Mouse (Mus musculus): ENCODE results near the gene Kbtbd13. TPM values are rescaled to one million over a fixed set of nuclear protein-coding genes. Genes with fewer than 3 reads are reported as not detected.

The Kbtbd13 gene
- total and polyA plus RNA-seq, 3 experiments = not detected

- H3K4me3 ChIP-seq (ENCODE audit: control insufficient read depth in 1 of 2, insufficient read depth in 1 of 2, low read depth in 2 of 2, low read length in 2 of 2) = no peak overlapping the region
- peaks cover 0 to 2% of the 10 kb centered on the region in 2 experiments; a peak in 1 of 4 replicates for H3K4me1 ChIP-seq (ENCODE audit: control insufficient read depth in 1 of 2, insufficient read depth in 2 of 2, low read length in 2 of 2)
- no peak for TF ChIP-seq TCF12 (IDR thresholded peaks at IDR 0.05; ENCODE audit: low read depth, low read length)
- TF ChIP-seq MXI1 (IDR thresholded peaks at IDR 0.05; ENCODE audit: low read depth, low read length) = no peak
- no peak for TF ChIP-seq CHD2 (IDR thresholded peaks at IDR 0.05; ENCODE audit: low read length)
- peak; percentile 66 for TF ChIP-seq MAX (IDR thresholded peaks at IDR 0.05; ENCODE audit: low read length)
- no peak for TF ChIP-seq UBTF (IDR thresholded peaks at IDR 0.05; ENCODE audit: borderline replicate concordance, insufficient read depth, low read depth, low read length)
- TF ChIP-seq BHLHE40 (IDR thresholded peaks at IDR 0.05; ENCODE audit: borderline replicate concordance, low read depth, low read length) = peak; percentile 82; the same call in 1 of the 2 replicates
- TF ChIP-seq MYC (IDR thresholded peaks at IDR 0.05; ENCODE audit: low read depth, low read length) = peak; percentile 58; the same call in 1 of the 2 replicates
- no peaks in the 10 kb centered on the region; a peak in 2 of 4 replicates for H3K27me3 ChIP-seq (ENCODE audit: control insufficient read depth in 1 of 2, insufficient read depth in 2 of 2, low read length in 2 of 2)
- H3K27ac ChIP-seq (ENCODE audit: control insufficient read depth, low read depth, low read length) = no peak overlapping the region
- H3K36me3 ChIP-seq (ENCODE audit: control insufficient read depth in 1 of 2, insufficient read depth in 2 of 2, low read length in 2 of 2) = no peaks in the 10 kb centered on the region; a peak in 1 of 4 replicates
- H3K79me2 ChIP-seq (ENCODE audit: control insufficient read depth, insufficient read depth, low read length, poor library complexity) = no peaks in the 10 kb centered on the region
- DNase-seq (ENCODE audit: low read depth, low spot score) = peak; percentile 46
- no peak overlapping the region for H3K9ac ChIP-seq (ENCODE audit: control insufficient read depth, low read depth, low read length, poor library complexity, severe bottlenecking)
- H3K9me3 ChIP-seq (replicated peaks; ENCODE audit: insufficient read depth, low read length) = no peaks in the 10 kb centered on the region
Observed at GRCm38 (mm10) chr9:65424393-65424792, 32.9 kb upstream of the Kbtbd13 start.

- no peaks in the 10 kb centered on the region for H3K9me3 ChIP-seq (replicated peaks; ENCODE audit: insufficient read depth, low read length)
- TF ChIP-seq JUND (IDR thresholded peaks at IDR 0.05; ENCODE audit: low read depth, low read length) = no peak
- no peak within 1 kb of the TSS for H3K27ac ChIP-seq (ENCODE audit: control insufficient read depth, low read depth, low read length)
- H3K4me3 ChIP-seq (ENCODE audit: control insufficient read depth in 1 of 2, insufficient read depth in 1 of 2, low read depth in 2 of 2, low read length in 2 of 2) = no peak within 1 kb of the TSS
- no peaks in the 10 kb centered on the region for H3K79me2 ChIP-seq (ENCODE audit: control insufficient read depth, insufficient read depth, low read length, poor library complexity)
- no peak within 1 kb of the TSS for H3K9ac ChIP-seq (ENCODE audit: control insufficient read depth, low read depth, low read length, poor library complexity, severe bottlenecking)
- no peak for DNase-seq (ENCODE audit: low read depth, low spot score)
- H3K36me3 ChIP-seq (ENCODE audit: control insufficient read depth in 1 of 2, insufficient read depth in 2 of 2, low read length in 2 of 2) = no peaks in the 10 kb centered on the region; a peak in 1 of 4 replicates
- no peaks in the 10 kb centered on the region; a peak in 2 of 4 replicates for H3K27me3 ChIP-seq (ENCODE audit: control insufficient read depth in 1 of 2, insufficient read depth in 2 of 2, low read length in 2 of 2)
- H3K4me1 ChIP-seq (ENCODE audit: control insufficient read depth in 1 of 2, insufficient read depth in 2 of 2, low read length in 2 of 2) = peaks cover 0 to 2% of the 10 kb centered on the region in 2 experiments; a peak in 1 of 4 replicates
Observed at GRCm38 (mm10) chr9:65422760-65423501, 31.5 kb upstream of the Kbtbd13 start, which contains the start of gene Slc51b. TSS of gene Slc51b (minus strand) at chr9:65422955.

- Histone ChIP-seq H3K4me3 (ENCODE audit: control insufficient read depth in 1 of 2, insufficient read depth in 1 of 2, low read depth in 2 of 2, low read length in 2 of 2) (no peak overlapping the region), H3K27me3 (ENCODE audit: control insufficient read depth in 1 of 2, insufficient read depth in 2 of 2, low read length in 2 of 2) (peaks cover 0 to 2% of the 10 kb centered on the region in 2 experiments; a peak in 2 of 4 replicates), H3K36me3 (ENCODE audit: control insufficient read depth in 1 of 2, insufficient read depth in 2 of 2, low read length in 2 of 2) (no peaks in the 10 kb centered on the region; a peak in 1 of 4 replicates), H3K9me3 (replicated peaks; ENCODE audit: insufficient read depth, low read length) (no peaks in the 10 kb centered on the region), H3K79me2 (ENCODE audit: control insufficient read depth, insufficient read depth, low read length, poor library complexity) (no peaks in the 10 kb centered on the region), H3K9ac (ENCODE audit: control insufficient read depth, low read depth, low read length, poor library complexity, severe bottlenecking) (no peak overlapping the region), H3K27ac (ENCODE audit: control insufficient read depth, low read depth, low read length) (no peak overlapping the region), H3K4me1 (ENCODE audit: control insufficient read depth in 1 of 2, insufficient read depth in 2 of 2, low read length in 2 of 2) (peaks cover 0 to 2% of the 10 kb centered on the region in 2 experiments; a peak in 1 of 4 replicates)
- DNase-seq (ENCODE audit: low read depth, low spot score) = peak; percentile 25
- TF ChIP-seq MAX (IDR thresholded peaks at IDR 0.05; ENCODE audit: low read length) (no peak), NRF1 (IDR thresholded peaks at IDR 0.05; ENCODE audit: insufficient read depth, low read depth, low read length, poor library complexity, severe bottlenecking) (no peak), ZC3H11A (IDR thresholded peaks at IDR 0.05; ENCODE audit: low read depth, low read length) (no peak), EP300 (IDR thresholded peaks at IDR 0.05; ENCODE audit: low read depth in 1 of 2, low read length in 2 of 2) (no peak), SMC3 (IDR thresholded peaks at IDR 0.05; ENCODE audit: low read depth, low read length) (peak; percentile 37), RAD21 (IDR thresholded peaks at IDR 0.05; ENCODE audit: low read depth, low read length) (peak; percentile 46), GATA1 (IDR thresholded peaks at IDR 0.05; ENCODE audit: low read depth, low read length) (no peak), TAL1 (IDR thresholded peaks at IDR 0.05; ENCODE audit: low read length) (no peak), MAFK (IDR thresholded peaks at IDR 0.05; ENCODE audit: borderline replicate concordance, low read depth, low read length) (no peak), USF1 (IDR thresholded peaks at IDR 0.05; ENCODE audit: low read depth, low read length) (no peak), ZKSCAN1 (IDR thresholded peaks at IDR 0.05; ENCODE audit: low read depth, low read length) (no peak), MEF2A (IDR thresholded peaks at IDR 0.05; ENCODE audit: extremely low read depth, insufficient replicate concordance, low read depth, low read length, poor library complexity, severe bottlenecking) (no peak), POLR2AphosphoS2 (IDR thresholded peaks at IDR 0.05; ENCODE audit: low read length) (no peak), UBTF (IDR thresholded peaks at IDR 0.05; ENCODE audit: borderline replicate concordance, insufficient read depth, low read depth, low read length) (no peak), KAT2A (conservative IDR thresholded peaks at IDR 0.05; ENCODE audit: low read depth, low read length) (no peak), HCFC1 (IDR thresholded peaks at IDR 0.05; ENCODE audit: low read depth, low read length) (no peak), POLR2A (IDR thresholded peaks at IDR 0.05; ENCODE audit: control insufficient read depth in 1 of 2, insufficient read depth in 1 of 2, low read depth in 1 of 2, low read length in 2 of 2, poor library complexity in 1 of 2) (no peak), TBP (IDR thresholded peaks at IDR 0.05; ENCODE audit: low read depth, low read length) (no peak)
Observed at GRCm38 (mm10) chr9:65419633-65420032, 28.2 kb upstream of the Kbtbd13 start.

Data from MEL (cell line).